Mouse (Mus musculus): Measurements from ENCODE around the gene Aurkb. TPM values are rescaled to one million over a fixed set of nuclear protein-coding genes. Genes with fewer than 3 reads are reported as not detected.
"Not testable (repeated sequence)": the region's sequence is repeated elsewhere in the genome, so short reads cannot be mapped to it uniquely, and the experiment has no call there.

Gene Aurkb
- polyA plus RNA-seq (2012) = 20.3 and 26.6 TPM in 2 replicates

- Histone ChIP-seq H3K4me3 (replicated peaks) (peak within 1 kb of the TSS; percentile 74), H3K4me1 (ENCODE audit: control insufficient read depth) (peaks cover 64% of the 10 kb centered on the region)
Observed at GRCm38 (mm10) chr11:69045531-69046394, at the start of gene Aurkb. Aurkb (plus strand) TSS chr11:69045647.

GRCm38 (mm10) chr11:68997080-68997479 is 48.4 kb upstream of the Aurkb start:
- peaks cover 98% of the 10 kb centered on the region for H3K36me3 ChIP-seq (ENCODE audit: control insufficient read depth)
- H3K9me3 ChIP-seq (ENCODE audit: control insufficient read depth, low read length) = no peaks in the 10 kb centered on the region
- peaks cover 3% of the 10 kb centered on the region for H3K4me1 ChIP-seq (ENCODE audit: control insufficient read depth)
- H3K4me3 ChIP-seq (replicated peaks) = no peak overlapping the region
- no peaks in the 10 kb centered on the region for H3K27me3 ChIP-seq (ENCODE audit: control insufficient read depth)
- TF ChIP-seq GATA1 (IDR thresholded peaks at IDR 0.05; ENCODE audit: low read length) (no peak), TAL1 (IDR thresholded peaks at IDR 0.05; ENCODE audit: low read length) (no peak)

More at GRCm38 (mm10) chr11:69045531-69046394, at the start of gene Aurkb:
- Histone ChIP-seq H3K27me3 (ENCODE audit: control insufficient read depth) (no peaks in the 10 kb centered on the region), H3K9me3 (ENCODE audit: control insufficient read depth, low read length) (no peaks in the 10 kb centered on the region), H3K36me3 (ENCODE audit: control insufficient read depth) (peaks cover 45% of the 10 kb centered on the region)
- TF ChIP-seq GATA1 (IDR thresholded peaks at IDR 0.05; ENCODE audit: low read length) (no peak), TAL1 (IDR thresholded peaks at IDR 0.05; ENCODE audit: low read length) (no peak)

- H3K27me3 ChIP-seq (ENCODE audit: control insufficient read depth); H3K9me3 ChIP-seq (ENCODE audit: control insufficient read depth, low read length); H3K4me3 ChIP-seq (replicated peaks): not testable (repeated sequence)
- H3K4me1 ChIP-seq (ENCODE audit: control insufficient read depth) = peaks cover 36% of the 10 kb centered on the region
- peaks cover 79% of the 10 kb centered on the region for H3K36me3 ChIP-seq (ENCODE audit: control insufficient read depth)
Observed at GRCm38 (mm10) chr11:69002782-69003181, 42.7 kb upstream of the Aurkb start.

- H3K4me3 ChIP-seq (replicated peaks) = no peak overlapping the region
- no peaks in the 10 kb centered on the region for H3K27me3 ChIP-seq (ENCODE audit: control insufficient read depth)
- TF ChIP-seq GATA1 (IDR thresholded peaks at IDR 0.05; ENCODE audit: low read length) (no peak), TAL1 (IDR thresholded peaks at IDR 0.05; ENCODE audit: low read length) (no peak)
- peaks cover 43% of the 10 kb centered on the region for H3K4me1 ChIP-seq (ENCODE audit: control insufficient read depth)
- no peaks in the 10 kb centered on the region for H3K9me3 ChIP-seq (ENCODE audit: control insufficient read depth, low read length)
- peaks cover 71% of the 10 kb centered on the region for H3K36me3 ChIP-seq (ENCODE audit: control insufficient read depth)
Observed at GRCm38 (mm10) chr11:69003592-69003991, 41.9 kb upstream of the Aurkb start.

- TF ChIP-seq GATA1 (IDR thresholded peaks at IDR 0.05; ENCODE audit: low read length) = 0 out of 2 replicates have a peak, but pooled peaks have one; percentile 14
- peak; percentile 31; the same call in 1 of the 3 replicates for TF ChIP-seq TAL1 (IDR thresholded peaks at IDR 0.05; ENCODE audit: low read length)
- Histone ChIP-seq H3K4me1 (ENCODE audit: control insufficient read depth) (peaks cover 51% of the 10 kb centered on the region), H3K27me3 (ENCODE audit: control insufficient read depth) (no peaks in the 10 kb centered on the region), H3K4me3 (replicated peaks) (peak overlapping the region; percentile 19), H3K9me3 (ENCODE audit: control insufficient read depth, low read length) (no peaks in the 10 kb centered on the region), H3K36me3 (ENCODE audit: control insufficient read depth) (peaks cover 56% of the 10 kb centered on the region)
Observed at GRCm38 (mm10) chr11:69005193-69005592, 40.3 kb upstream of the Aurkb start.

GRCm38 (mm10) chr11:69006575-69006974 is 38.9 kb upstream of the Aurkb start:
- H3K9me3 ChIP-seq (ENCODE audit: control insufficient read depth, low read length); H3K27me3 ChIP-seq (ENCODE audit: control insufficient read depth): not testable (repeated sequence)
- H3K36me3 ChIP-seq (ENCODE audit: control insufficient read depth) = peaks cover 42% of the 10 kb centered on the region
- peaks cover 65% of the 10 kb centered on the region for H3K4me1 ChIP-seq (ENCODE audit: control insufficient read depth)
- peak overlapping the region; percentile 70 for H3K4me3 ChIP-seq (replicated peaks)

GRCm38 (mm10) chr11:69008182-69009121 is 37.0 kb upstream of the Aurkb start, which contains the start of gene Pfas:
Pfas (minus strand) TSS chr11:69008460.
- TF ChIP-seq TAL1 (IDR thresholded peaks at IDR 0.05; ENCODE audit: low read length) (no peak), GATA1 (IDR thresholded peaks at IDR 0.05; ENCODE audit: low read length) (no peak)
- peak within 1 kb of the TSS; percentile 70 for H3K4me3 ChIP-seq (replicated peaks)
- peaks cover 77% of the 10 kb centered on the region for H3K4me1 ChIP-seq (ENCODE audit: control insufficient read depth)
- no peaks in the 10 kb centered on the region for H3K27me3 ChIP-seq (ENCODE audit: control insufficient read depth)
- H3K9me3 ChIP-seq (ENCODE audit: control insufficient read depth, low read length) = no peaks in the 10 kb centered on the region
- peaks cover 24% of the 10 kb centered on the region for H3K36me3 ChIP-seq (ENCODE audit: control insufficient read depth)

GRCm38 (mm10) chr11:69009508-69009907 is 35.9 kb upstream of the Aurkb start:
- Histone ChIP-seq H3K4me3 (replicated peaks) (no peak overlapping the region), H3K9me3 (ENCODE audit: control insufficient read depth, low read length) (no peaks in the 10 kb centered on the region), H3K27me3 (ENCODE audit: control insufficient read depth) (no peaks in the 10 kb centered on the region), H3K4me1 (ENCODE audit: control insufficient read depth) (peaks cover 82% of the 10 kb centered on the region), H3K36me3 (ENCODE audit: control insufficient read depth) (peaks cover 13% of the 10 kb centered on the region)
- TF ChIP-seq TAL1 (IDR thresholded peaks at IDR 0.05; ENCODE audit: low read length) = no peak
- TF ChIP-seq GATA1 (IDR thresholded peaks at IDR 0.05; ENCODE audit: low read length) = no peak

Data from erythroblast, embryonic 14.5 days (primary cell).